Mouse (Mus musculus) hindbrain, embryonic 11.5 days (tissue): Measurements from ENCODE around the gene Slc12a1. TPM values are rescaled to one million over a fixed set of nuclear protein-coding genes. Genes with fewer than 3 reads are reported as not detected.

ENCODE experiments used
- ATAC-seq: fragments of 200-750 bp; cut with Nextera tagmentation; 2 replicates; pipeline ENCODE4 v1.8.0; 2017; ENCODE audit warnings: mild to moderate bottlenecking, moderate TSS enrichment, moderate library complexity; ENCODE audit not compliant: low FRiP score
- DNase-seq: peaks from one replicate; pipeline ENCODE4 v3.0.0-alpha.2; 2015; ENCODE audit warnings: low spot score
- H3K27ac ChIP-seq: fragments of 300-500 bp; sonication (generic); 2 replicates; pipeline ENCODE4 v1.5.1; 2014; ENCODE audit warnings: mild to moderate bottlenecking, low read depth, low read length
- H3K27me3 ChIP-seq: fragments of 300-500 bp; sonication (generic); 2 replicates; pipeline ENCODE4 v1.6.1; 2014; ENCODE audit warnings: mild to moderate bottlenecking, low read length, moderate library complexity, mixed read lengths; ENCODE audit not compliant: control insufficient read depth, insufficient read depth
- H3K36me3 ChIP-seq: fragments of 300-500 bp; sonication (generic); 2 replicates; pipeline ENCODE4 v1.6.1; 2014; ENCODE audit warnings: mild to moderate bottlenecking, low read length, moderate library complexity, mixed read lengths; ENCODE audit not compliant: control insufficient read depth, insufficient read depth
- H3K4me1 ChIP-seq: fragments of 300-500 bp; sonication (generic); replicated peaks from 2 replicates; pipeline ENCODE4 v1.6.1; 2014; ENCODE audit warnings: low read length, mixed read lengths; ENCODE audit not compliant: control insufficient read depth, insufficient read depth
- H3K4me2 ChIP-seq: fragments of 300-500 bp; sonication (generic); replicated peaks from 2 replicates; pipeline ENCODE4 v1.6.1; 2014; ENCODE audit warnings: mild to moderate bottlenecking, low read depth, low read length
- H3K4me3 ChIP-seq: fragments of 300-500 bp; sonication (generic); 2 replicates; pipeline ENCODE4 v1.5.1; 2014; ENCODE audit warnings: low read depth, low read length
- H3K9ac ChIP-seq: fragments of 300-500 bp; sonication (generic); 2 replicates; pipeline ENCODE4 v1.6.1; 2014; ENCODE audit warnings: low read depth, low read length
- H3K9me3 ChIP-seq: fragments of 300-500 bp; sonication (generic); 2 replicates; pipeline ENCODE4 v1.6.1; 2016; ENCODE audit warnings: low read length; ENCODE audit not compliant: control insufficient read depth
- WGBS: fragments of 180-500 bp; shearing (Covaris S2); extraction: QIAGEN DNeasy Blood & Tissue Kit; methylation state at CpG from one replicate; pipeline ENCODE4 v1.1.7; 2014; 5-methylcytosine and 5-hydroxymethylcytosine counted together
- polyA plus RNA-seq: library from polyadenylated mRNA; unstranded; fragments of >200 nt; fragmentation: Nextera tagmentation; extraction: Ambion mirVana; gene quantifications from 2 replicates; pipeline ENCODE4 v1.2.1, GENCODE M21; 2014

The Slc12a1 gene
- polyA plus RNA-seq, 1 experiment from 2014 or later, result not detected

DNA sequence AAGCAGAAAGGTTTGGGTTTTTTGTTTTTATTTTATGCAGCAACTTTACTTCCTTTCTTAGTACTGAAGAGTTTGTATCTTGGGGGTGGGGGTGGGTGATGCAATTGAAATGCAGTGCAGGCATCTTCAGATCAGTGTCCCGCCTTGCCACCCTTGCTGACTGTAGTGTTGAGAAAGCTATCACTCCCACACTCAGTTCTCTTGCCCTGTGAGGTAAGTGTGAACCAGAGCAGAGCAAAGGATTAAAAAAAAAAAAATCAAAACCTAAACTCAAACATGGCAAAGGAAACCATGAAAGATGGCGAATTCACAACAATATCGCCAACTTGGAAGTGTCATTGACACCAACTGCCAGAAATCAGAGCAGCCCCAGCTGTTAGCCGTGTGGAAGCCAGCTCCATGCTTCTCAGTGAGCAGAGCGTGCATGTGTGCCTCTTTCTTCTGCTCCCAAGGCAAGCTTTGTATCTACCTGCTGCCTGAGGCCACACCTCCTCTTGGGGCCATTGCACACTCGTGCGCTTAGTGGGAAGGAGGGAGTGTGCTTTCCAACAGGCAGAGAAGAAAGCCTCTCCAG, 26.0 kb downstream of the Slc12a1 start:
- ATAC-seq (no peak), DNase-seq (no peak)
- Histone ChIP-seq H3K9me3 (no peaks in the 10 kb centered on the region), H3K4me3 (no peak overlapping the region), H3K36me3 (no peaks in the 10 kb centered on the region), H3K9ac (no peak overlapping the region), H3K27ac (no peak overlapping the region), H3K4me2 (no peak overlapping the region), H3K4me1 (no peaks in the 10 kb centered on the region), H3K27me3 (no peaks in the 10 kb centered on the region)
- WGBS, result 80% methylated on average over 7 of the region's 7 CpGs

DNA sequence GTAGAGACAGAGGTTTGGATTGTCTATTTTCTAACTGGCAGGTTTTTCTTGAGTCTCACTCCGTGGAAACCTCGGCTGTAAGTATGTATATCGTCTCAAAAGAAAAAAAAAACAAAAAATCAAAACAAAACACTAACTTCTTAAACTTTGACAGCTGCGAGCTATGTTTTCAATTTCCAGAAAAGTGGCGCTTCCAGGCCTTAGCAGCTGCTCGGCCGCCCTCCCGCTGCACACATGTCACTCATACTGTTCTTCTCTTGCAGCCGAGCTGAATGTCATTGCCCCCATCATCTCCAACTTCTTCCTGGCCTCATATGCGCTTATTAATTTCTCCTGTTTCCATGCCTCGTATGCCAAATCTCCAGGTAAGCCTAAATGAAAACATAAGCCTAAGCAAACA, 35.6 kb downstream of the Slc12a1 start:
- Histone ChIP-seq H3K9ac (no peak overlapping the region), H3K4me3 (no peak overlapping the region), H3K27ac (no peak overlapping the region), H3K9me3 (no peaks in the 10 kb centered on the region), H3K27me3 (no peaks in the 10 kb centered on the region), H3K36me3 (no peaks in the 10 kb centered on the region), H3K4me1 (no peaks in the 10 kb centered on the region), H3K4me2 (no peak overlapping the region)
- ATAC-seq (no peak), DNase-seq (no peak)
- 73% methylated on average over 11 of the region's 11 CpGs for WGBS

DNA sequence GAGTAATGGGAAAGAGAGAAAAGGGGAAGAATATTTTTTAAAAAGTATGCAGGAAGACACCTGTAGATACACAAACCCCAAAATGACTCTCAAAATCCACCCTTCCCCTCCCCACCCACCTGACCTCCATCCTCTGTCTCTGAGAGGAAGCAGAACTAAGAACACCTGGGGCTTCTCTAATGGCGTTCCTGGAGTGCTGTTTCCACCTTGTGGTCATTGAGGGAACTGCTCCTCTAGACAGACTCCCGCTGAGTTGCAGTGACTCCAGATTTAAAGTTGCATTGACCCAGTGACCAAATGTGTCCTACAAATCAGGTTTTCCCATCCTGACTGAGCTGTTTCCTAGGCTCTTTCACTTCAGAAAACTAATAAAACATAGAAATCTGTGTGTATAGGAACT, 36.9 kb downstream of the Slc12a1 start:
- Histone ChIP-seq H3K4me1 (no peaks in the 10 kb centered on the region), H3K4me2 (no peak overlapping the region), H3K27me3 (no peaks in the 10 kb centered on the region), H3K9me3 (no peaks in the 10 kb centered on the region), H3K9ac (no peak overlapping the region), H3K36me3 (no peaks in the 10 kb centered on the region), H3K27ac (no peak overlapping the region), H3K4me3 (no peak overlapping the region)
- ATAC-seq, result 0 out of 2 replicates have a peak, but pooled peaks have one; percentile 51
- 0% methylated on average over 2 of the region's 2 CpGs for WGBS
- DNase-seq, result peak; percentile 83

DNA sequence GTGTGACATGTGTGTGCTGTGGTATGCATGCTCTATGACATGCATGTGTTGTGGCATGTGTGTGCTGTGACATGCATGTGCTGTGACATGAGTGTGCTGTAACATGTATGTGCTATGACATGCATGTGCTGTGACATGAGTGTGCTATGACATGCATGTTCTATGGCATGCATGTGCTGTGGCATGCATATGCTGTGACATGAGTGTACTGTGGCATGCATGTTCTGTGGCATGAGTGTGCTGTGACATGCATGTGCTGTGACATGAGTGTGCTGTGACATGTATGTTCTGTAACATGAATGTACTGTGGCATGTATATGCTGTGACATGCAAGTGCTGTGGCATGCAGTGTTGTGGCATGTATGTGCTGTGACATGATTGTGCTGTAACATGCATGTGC, 40.6 kb downstream of the Slc12a1 start:
- Histone ChIP-seq H3K27me3 (no peaks in the 10 kb centered on the region), H3K4me1 (no peaks in the 10 kb centered on the region), H3K4me2 (no peak overlapping the region), H3K36me3 (no peaks in the 10 kb centered on the region), H3K9me3 (no peaks in the 10 kb centered on the region), H3K4me3 (no peak overlapping the region), H3K27ac (no peak overlapping the region), H3K9ac (no peak overlapping the region)
- ATAC-seq, result no peak
- no peak for DNase-seq

DNA sequence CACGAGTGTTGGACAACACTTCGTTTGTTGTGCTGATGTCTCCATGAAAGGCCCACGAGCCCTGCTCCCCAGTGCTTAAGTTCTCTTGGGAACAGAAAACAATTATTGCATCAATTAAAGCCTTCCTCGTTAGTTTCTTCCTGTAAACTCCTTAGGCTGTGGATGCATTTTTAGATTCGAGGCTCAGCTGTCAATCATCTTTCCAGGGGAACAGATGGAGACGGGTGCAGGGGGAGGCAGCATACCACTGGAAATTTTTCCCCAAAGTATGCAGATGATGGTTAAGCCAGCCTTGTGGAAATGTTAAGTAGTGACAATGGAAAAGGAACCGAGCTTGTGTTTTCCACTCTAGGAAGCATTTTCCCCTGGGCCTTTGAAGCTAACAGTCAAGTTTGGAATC, 44.5 kb downstream of the Slc12a1 start:
- no peak for DNase-seq
- no peaks in the 10 kb centered on the region for H3K9me3 ChIP-seq

DNA sequence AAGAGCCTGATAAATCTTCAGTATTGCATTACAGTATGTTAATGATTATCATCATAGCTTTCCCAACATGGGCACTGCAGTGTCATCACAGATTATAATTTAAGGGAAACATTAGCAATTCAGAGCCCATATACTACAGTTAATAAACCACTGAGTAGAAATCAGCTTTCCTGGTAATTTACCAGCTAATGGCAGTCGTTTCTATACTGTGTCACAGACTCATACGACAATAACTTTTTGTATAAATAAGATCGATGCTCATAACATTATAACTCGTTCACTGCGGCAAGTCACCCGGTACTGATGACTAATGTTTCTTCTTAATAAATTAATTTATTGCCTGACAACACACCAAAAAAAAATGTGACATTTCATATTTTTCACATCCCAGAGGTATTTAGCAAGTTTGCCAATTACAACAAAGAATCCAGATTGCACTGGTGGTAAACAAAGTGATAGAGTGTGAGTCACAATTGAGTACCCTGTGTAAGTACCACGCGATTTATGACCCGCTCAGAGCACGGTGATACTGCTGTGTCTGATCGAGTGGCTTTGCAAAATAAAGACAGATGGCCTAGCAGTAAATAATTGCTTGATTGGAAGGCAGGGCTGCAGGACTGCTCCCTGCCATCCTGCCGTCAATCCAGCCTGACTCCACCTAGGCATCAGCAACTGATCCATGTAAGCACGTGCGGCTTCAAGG, 56.7 kb downstream of the Slc12a1 start:
- Histone ChIP-seq H3K27ac (no peak overlapping the region), H3K27me3 (no peaks in the 10 kb centered on the region), H3K9ac (no peak overlapping the region), H3K9me3 (no peaks in the 10 kb centered on the region), H3K4me1 (no peaks in the 10 kb centered on the region), H3K4me3 (no peak overlapping the region), H3K36me3 (no peaks in the 10 kb centered on the region), H3K4me2 (no peak overlapping the region)
- no peak for DNase-seq
- 78% methylated on average over 14 of the region's 14 CpGs for WGBS
- no peak for ATAC-seq

More for the DNA sequence above, 44.5 kb downstream of the Slc12a1 start:
- H3K4me2 ChIP-seq, result no peak overlapping the region
- no peak for ATAC-seq
- WGBS, result 77% methylated on average over 7 of the region's 7 CpGs
- no peak overlapping the region for H3K27ac ChIP-seq
- H3K4me3 ChIP-seq, result no peak overlapping the region
- no peaks in the 10 kb centered on the region for H3K4me1 ChIP-seq
- H3K27me3 ChIP-seq, result no peaks in the 10 kb centered on the region
- H3K9ac ChIP-seq, result no peak overlapping the region
- no peaks in the 10 kb centered on the region for H3K36me3 ChIP-seq

DNA sequence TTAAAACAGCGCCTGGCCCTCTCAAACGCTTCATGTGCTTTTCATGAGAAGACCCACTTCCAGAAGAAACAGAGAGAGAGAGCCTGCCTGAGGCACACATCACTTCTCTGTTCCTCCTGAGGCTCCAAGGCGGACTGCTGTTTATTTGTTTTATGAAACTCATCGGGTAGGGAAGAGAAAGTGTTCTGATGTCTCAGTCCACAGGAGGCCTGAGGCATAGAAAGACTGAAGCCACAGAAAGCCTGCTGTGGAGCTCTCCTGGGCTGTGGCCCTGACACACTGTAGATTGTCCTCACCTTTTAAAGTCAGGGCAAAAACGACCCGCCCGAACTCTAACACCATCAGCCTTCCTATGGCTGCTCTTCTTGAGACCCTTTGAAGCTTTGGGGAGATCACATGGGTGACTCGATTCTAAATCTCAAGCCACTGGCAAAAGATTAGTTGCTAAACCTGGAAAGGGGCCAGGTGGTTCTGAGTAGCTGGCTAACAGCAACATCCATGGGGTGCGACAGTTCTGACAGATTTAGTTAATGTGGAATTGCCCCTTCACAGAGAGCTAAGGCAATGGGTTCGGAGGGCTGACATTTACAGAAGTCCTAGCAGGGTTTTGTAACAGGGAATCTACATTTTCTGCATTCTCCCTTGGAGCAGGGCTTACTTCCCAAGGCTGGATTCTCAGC, 59.7 kb downstream of the Slc12a1 start:
- ATAC-seq (no peak), DNase-seq (no peak)
- H3K4me3 ChIP-seq, result no peak overlapping the region
- H3K27me3 ChIP-seq, result no peaks in the 10 kb centered on the region
- no peaks in the 10 kb centered on the region for H3K36me3 ChIP-seq
- no peaks in the 10 kb centered on the region for H3K9me3 ChIP-seq
- H3K4me1 ChIP-seq, result no peaks in the 10 kb centered on the region
- WGBS, result 69% methylated on average over 10 of the region's 10 CpGs
- H3K27ac ChIP-seq, result no peak overlapping the region
- no peak overlapping the region for H3K9ac ChIP-seq
- no peak overlapping the region for H3K4me2 ChIP-seq

DNA sequence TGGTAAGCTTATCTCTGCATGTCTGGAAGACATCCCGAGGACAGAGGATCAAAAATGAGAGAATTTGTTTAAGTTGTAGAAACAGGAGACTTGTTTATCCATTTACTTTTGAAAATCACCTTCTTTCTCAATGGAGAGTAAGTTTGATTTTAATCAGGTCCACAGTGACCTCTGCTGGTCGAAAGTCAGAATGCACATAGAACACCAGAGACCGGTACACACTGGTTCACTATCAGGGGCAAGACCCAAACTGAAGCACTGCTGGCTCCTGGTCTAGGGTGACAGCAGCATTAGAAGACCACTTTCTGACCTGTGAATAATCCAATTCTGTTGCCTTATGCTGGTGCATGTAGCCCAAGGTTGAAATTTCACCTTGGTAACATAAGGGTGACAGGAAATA, 62.3 kb downstream of the Slc12a1 start:
- WGBS, result 8% methylated on average over 3 of the region's 3 CpGs
- no peak overlapping the region for H3K27ac ChIP-seq
- peak; percentile 61; the same call in 1 of the 2 replicates for ATAC-seq
- no peaks in the 10 kb centered on the region for H3K4me1 ChIP-seq
- H3K36me3 ChIP-seq, result no peaks in the 10 kb centered on the region
- H3K4me2 ChIP-seq, result no peak overlapping the region
- H3K9me3 ChIP-seq, result no peaks in the 10 kb centered on the region
- H3K27me3 ChIP-seq, result no peaks in the 10 kb centered on the region
- no peak overlapping the region for H3K4me3 ChIP-seq
- peak; percentile 90 for DNase-seq
- H3K9ac ChIP-seq, result no peak overlapping the region

DNA sequence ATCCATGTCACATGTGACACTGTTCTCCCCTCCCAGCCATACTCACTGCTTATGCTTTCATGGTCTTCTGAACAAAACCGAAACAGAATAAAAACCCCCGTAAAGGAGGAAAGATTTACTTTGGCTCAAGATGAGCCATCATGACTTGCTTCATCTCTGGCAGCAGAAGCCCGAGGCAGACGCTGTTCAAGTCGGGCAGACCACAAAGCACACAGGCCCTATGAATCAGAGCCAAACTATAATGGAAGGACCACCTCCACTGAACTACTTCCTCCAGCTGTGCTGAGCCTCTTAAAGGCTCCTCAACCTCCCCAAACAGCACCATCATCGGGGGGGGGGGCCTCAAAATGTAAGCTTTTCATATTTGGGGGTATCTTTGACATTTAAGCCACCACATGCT, 65.0 kb downstream of the Slc12a1 start:
- Histone ChIP-seq H3K36me3 (no peaks in the 10 kb centered on the region), H3K9me3 (no peaks in the 10 kb centered on the region), H3K27ac (no peak overlapping the region), H3K4me3 (no peak overlapping the region), H3K4me1 (no peaks in the 10 kb centered on the region), H3K4me2 (no peak overlapping the region), H3K9ac (no peak overlapping the region), H3K27me3 (no peaks in the 10 kb centered on the region)
- ATAC-seq (no peak), DNase-seq (no peak)
- 83% methylated on average over 6 of the region's 6 CpGs for WGBS
